Mouse (Mus musculus): ENCODE measurements at regions not wholly inside any gene's neighbourhood (a gene's known extent, or its start where the extent isn't known, plus 50 kb on each side); places are given as distances from the start of the nearest gene placed in this dataset.
A peak's percentile ranks its signal among the peaks of the same experiment; 100 is the strongest.

DNA sequence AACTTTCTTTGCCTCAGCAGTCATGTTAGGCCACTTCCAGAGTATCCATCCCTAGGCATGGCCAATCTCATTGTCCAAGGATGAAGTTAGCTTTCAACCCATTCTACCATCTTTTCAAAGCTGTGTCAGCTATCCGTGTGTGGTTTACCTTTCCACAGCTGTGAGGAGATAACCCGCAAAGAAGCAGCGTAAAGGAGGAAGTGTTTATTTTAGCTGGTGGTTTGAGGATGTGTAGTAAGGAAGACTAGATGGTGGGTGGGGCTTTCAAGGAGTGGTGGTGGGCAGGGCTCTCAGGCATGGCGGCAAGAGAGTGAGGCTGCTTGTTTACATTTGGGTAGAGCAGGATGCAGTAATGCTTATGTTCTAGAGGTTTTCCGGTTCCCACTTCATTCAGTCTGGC is 52.4 kb upstream of the Kcne2 start:
- DNase-seq (ENCODE audit: low read depth) = peak; percentile 5

DNA sequence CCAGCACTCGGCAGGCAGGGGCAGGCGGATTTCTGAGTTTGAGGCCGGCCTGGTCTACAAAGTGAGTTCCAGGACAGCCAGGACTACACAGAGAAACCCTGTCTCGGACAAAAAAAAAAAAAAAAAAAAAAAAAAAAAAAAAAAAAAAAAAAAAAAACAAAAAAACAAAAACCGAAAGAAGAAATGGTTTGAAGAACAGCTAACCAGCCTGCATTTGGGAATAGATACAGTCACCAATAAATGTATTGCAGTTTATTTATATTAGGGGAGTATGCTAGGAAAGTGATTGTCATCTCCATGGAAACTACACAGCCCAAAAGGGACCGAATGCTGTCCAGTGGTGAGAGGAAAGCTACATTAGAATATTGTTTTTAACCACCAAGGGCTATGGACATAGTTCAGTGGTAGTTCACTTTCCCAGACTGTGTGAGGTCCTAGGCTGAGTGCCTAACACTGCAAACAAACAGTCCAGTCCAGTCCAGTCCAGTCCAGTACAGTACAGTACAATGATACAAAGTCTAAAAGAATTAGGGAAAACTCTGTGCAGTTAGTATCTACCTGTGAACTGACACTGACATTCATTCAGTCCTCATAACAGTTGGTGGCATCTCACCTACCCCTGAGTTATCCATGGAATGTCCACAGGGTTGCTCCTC is 50.1 kb upstream of the Kcne2 start:
- no peak for DNase-seq (ENCODE audit: low read depth)
